Mouse (Mus musculus) T-cell, adult 2 months (primary cell): ENCODE measurements around the gene Pet100.
"Not testable (repeated sequence)": the region's sequence is repeated elsewhere in the genome, so short reads cannot be mapped to it uniquely, and the experiment has no call there.

Source experiments
- DNase-seq: peaks from one replicate; pipeline ENCODE4 v3.0.0; 2022; ENCODE audit warnings: low spot score

Pet100 gene

DNA sequence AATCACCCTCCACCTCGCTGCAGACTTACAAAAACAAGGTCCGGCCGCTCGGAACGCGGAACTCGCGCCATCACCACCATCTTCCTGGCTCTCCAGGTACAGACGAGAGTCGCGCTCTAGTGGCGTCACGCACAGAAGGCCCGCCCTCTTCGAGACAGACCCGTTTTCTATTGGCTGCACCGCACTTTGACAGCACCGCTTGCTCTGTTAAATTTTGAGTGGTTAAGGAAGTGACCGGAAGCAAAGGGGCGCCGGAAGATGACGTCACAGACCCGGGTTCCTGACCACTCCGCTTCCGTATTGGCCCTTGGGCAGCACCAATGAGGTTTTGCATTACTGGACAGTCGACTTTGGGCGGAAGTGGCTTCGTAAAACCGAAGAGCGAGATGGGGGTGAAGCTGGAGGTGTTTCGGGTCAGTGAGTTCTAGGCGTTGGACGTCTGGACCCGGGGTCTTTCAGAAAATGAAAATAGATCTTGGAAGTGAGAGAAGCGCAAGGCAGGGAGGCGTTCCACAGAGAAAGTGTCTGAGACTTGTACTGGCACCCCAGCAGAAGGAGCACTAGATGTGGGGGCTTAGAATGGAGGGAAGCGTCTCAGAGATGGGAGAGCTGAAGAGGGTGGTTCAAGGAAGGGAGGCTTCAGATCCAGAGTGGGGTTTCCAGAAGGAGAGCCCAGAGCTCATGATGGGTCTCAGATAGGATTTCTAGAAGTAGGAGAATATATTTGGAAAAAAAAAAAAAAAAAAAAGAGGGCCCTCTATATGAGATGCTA, at the start of gene Pet100, which contains the start of gene Xab2:
Gene Pet100, plus strand, starts transcription at position 350 of the 772 bp plus-strand sequence.
Gene Xab2, minus strand, starts transcription at position 118 of the 772 bp plus-strand sequence.
- DNase-seq = peak; percentile 98

DNA sequence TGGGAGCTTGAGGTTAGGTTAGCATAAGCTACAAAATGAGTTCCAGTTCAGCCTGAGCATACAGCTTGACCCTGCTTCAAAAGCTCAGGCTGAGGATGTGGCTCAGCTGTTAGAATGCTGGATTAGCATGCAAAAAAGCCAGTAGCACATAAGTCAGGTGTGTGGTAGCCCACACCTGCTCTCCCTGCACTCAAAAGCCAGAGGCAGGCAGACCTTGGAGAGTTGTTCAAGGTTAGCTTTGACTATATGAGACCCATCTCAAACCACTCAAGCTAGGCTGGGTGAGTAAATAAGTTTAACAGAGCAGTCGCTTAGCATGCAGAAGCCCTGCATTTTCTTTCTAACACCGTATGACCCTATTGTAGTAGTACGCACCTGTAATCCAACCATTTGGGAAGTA, 46.8 kb upstream of the Pet100 start:
- DNase-seq = no peak

DNA sequence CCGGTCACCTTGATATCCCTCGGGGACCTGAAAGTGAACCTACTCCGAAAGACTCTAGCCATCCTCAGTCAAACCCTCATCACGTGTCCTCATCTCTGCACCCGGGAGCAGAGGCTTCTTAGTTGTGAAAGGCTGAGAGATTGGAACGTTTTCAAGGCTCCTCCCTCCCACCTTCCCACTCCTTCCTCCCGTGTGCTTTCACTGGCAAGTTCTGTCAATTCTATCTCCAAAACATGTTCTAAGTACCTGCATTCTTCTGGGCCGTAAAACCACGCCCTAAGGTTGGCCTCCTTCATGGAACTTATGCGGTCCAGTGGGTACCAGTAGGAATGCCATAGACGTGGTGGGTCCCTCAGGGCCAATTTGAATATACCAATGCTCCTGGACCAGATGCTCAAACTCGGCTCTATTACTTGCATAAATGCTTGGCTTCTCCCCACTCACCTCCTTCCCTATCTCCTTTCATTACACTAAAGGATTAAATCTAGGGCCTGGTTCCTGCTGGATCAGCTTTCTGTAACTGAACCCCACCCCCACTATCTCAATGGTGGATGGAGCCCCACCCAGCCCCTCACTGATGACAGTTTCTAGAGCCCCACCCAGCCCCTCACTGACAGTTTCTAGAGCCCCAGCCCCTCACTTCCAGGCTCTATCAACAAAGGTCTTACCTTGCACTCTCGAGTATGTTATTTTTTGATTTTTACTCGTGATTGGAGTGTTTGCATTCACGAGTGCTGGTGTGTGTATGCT, 45.0 kb upstream of the Pet100 start:
- DNase-seq = no peak

DNA sequence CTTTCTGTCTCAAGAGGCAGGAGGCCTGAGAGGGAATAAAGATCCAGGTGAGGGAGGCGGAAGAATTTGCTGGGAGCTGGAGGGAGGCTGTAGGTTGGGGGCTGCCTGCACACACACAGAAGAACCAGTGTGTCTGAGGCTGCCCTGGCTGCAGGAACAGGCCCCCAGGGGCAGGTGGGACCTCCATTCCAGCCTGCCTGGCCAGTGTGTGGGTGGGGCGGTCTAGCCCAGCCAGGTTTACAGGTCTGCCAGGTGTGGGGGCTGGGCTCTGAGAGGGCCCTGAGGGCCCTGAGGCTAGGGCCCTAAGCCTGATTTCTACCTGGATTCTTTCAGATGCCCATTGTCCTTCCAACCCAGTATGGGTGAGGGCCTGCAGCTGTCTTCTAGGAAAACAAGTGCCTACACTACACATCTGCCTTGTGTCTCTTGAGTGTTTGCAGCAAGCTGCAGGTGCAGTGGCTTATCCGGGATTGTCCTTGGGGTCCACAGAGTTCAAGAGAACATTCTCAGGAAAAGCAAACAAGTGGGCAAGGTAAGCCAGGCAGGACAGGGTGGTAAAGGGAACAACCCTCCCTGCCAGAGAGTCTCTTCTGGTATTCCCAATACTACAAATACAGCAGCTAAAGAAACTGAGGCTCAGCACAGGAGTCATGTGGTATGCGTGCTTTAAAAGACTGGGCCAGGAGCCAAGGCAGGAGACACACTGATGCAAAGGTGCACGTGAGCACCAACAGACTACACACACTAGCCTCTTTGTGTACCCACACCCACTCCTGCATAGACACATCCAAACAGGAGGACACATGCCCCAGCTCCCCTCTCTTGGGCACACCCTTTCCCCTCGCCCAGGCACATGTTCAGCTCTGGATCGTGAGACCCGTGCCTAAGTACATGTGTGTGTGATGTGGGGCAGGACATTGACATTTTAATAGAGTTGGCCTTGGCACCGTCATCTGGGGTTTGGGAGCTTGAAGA, 41.7 kb upstream of the Pet100 start:
- no peak for DNase-seq

DNA sequence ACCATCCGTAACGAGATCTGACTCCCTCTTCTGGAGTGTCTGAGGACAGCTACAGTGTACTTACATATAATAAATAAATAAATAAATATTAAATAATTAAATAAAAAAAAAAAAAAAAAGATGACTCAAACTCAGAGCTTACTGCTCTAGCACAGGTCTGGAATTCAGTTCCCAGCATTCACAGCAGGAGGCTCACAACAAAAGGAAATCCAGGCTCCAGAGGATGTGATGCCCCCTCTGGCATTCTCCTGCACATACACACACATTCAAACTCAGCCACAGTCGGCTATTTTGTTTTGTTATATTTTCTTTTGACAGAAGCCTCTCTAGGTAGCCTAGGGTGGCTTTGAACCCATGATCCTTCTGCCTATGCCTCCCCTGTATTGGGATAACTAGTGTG, 39.4 kb upstream of the Pet100 start:
- DNase-seq = not testable (repeated sequence)

DNA sequence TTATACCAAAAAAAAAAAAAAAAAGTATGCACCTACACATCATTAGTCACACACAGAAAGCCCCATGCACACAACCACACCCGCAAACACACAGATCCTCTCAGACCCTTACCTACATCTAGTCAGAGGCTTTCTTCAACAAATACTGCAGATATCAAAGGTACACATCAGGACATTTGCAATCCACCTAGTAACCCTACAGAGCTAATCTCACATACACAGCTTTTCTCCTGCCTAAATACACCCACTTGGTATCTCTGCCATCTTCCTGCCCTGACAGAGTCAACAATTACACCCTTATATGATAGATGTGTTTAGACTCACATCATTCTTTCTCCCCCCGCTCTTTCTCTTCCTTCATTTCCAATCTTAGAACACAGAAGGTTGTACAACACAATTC, 34.9 kb upstream of the Pet100 start:
- no peak for DNase-seq

DNA sequence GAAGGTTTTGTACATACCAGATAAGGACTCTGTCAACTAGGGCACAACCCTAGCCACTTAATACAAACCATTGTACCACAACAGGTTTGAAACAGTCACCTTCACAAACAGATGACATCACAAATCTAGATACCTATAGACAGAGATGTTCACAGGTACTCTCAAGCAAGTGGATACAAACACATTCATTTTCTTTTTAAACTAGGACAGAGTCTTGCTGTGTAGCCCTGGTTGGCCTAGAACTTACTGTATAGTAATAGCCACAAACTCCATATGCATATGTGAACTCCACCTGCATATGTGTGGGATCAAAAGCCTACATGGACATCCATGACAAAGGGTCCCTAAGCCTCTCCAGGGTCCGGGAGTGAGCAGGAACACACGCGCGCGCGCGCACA, 34.4 kb upstream of the Pet100 start, which contains the start of gene Camsap3:
Gene Camsap3, plus strand, starts transcription at position 301 of the 398 bp plus-strand sequence.
- DNase-seq = no peak

DNA sequence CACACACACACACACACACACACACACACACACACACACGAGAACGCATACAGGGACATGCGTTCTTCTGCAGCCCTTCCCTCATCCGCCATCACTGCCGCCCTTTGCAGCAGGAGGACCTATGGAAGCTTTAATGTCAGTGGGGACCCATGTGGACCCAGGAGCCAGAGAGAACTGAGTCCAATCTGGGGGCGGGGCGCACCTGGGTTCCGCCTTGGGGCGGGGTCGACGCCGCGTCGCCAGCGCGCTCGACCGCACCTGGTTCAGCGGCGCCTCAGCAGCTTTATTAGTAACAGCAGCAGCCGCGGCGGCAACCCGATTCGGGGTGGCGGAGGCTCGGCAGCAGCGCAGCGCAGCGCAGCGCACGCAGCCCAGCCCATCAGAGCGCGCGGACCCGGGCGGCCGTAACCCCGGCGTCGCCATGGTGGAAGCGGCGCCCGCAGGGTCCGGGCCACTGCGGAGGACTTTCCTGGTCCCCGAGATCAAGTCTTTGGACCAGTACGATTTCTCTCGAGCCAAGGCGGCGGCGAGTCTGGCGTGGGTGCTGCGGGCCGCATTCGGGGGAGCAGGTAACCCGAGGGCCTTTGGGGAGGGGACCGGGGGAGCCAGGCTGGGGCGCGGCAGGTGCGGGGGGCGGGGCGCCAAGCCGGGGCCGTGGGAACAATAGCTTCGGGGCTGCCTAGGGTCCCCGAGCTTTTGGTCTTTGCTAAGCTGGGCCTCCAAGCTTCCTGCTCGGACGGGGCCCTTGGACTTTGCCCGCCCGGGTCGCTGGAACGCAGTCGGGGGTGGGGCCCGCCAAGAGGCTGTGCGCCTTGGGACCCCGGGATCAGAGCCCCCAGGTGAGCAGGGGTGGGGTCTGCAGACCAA, 33.7 kb upstream of the Pet100 start:
- peak; percentile 22 for DNase-seq

DNA sequence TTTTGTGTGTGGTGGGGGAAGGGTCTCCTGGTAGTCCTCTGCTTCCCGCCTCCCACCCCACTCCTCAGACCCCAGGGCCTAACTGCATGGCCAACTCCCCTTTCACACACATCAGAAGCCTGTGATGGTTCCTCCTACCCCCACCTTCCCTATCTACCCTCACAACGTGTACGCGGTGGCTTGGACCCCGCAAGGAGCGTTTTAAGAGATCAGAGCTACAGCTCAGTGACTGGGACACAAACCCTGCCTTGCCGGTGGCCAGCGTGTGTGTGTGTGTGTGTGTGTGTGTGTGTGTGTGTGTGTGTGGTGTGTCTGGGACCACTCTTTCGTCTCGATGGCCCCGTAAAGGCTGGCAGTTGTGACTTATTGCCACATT, 33.1 kb upstream of the Pet100 start:
- DNase-seq = no peak

DNA sequence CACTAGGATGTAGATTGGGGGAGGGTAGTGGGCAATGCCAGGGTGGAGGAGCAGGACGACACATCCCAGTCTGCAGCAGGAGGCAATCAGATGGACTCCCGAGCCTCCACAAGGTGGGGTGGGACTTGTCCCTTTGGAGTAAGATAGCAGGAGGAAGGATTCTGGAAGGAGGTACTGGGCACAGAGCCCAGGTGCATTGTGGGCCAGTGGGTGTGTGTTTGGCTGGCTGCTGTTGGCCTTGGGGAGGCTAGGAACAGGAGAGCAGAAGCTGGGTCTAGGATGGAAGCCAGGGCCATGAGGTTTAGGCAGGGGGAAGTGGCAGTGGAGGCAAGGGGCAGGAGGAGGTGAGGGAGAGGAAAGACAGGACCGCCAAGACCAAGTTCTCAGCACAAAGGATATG, 27.9 kb upstream of the Pet100 start:
- no peak for DNase-seq

DNA sequence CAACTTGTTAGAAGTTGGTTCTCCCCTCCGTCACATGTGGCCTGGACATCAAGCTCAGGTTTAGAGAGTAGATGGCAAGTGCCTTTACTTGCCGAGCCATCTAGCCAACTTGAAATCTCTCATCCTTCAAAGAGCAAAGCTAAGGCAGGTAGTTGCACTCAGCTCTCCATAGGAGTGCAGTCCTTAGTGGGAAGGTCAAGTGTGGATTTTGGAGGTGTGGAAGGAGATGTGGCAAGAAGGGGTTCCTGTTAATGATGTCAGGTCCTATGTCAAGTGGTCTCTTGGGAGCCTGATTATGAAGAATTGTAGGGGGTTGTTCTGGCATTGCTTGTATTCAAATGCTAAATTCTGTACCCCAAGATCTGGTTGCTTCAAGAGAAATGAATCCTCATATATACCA, 26.9 kb upstream of the Pet100 start:
- DNase-seq = no peak

DNA sequence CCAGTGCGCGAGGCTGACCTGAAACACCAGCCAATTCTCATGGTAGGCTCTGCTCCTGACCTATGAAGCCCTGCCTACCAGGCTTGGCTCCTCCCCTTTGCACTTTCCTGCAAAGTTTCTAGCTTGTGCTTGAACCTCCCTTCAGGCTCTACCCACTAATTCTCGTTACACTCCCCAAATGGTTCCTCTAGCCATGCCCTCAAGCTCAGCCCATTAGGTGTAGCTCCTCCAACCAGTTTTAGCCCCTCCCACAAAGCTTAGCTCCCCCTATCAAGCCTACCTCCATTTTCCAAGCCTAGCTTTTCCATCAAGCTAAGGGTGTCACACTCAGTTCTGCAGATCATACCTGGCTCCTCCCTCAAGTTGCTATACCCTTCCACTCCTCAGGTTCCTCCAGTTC, 23.3 kb upstream of the Pet100 start:
- DNase-seq = no peak

DNA sequence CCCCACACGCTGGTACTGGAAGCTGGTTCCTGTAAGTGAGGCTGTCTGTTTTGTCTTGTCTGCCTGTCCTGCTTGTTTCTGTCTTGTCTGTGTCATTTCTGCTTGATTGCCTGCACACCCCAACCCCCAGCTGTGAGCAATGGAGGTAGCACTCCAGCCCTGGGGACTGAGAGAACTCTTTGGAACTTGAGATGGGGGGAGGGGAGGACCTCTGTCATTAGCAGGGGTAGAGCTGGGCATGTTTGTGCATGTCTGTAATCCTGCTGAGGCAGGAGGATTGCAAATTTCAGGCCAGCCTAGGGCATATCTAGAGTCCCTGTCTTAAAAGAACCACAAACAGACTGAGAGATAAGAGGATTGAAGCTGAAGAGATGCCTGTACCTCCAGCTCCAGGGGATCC, 22.1 kb upstream of the Pet100 start:
- no peak for DNase-seq

DNA sequence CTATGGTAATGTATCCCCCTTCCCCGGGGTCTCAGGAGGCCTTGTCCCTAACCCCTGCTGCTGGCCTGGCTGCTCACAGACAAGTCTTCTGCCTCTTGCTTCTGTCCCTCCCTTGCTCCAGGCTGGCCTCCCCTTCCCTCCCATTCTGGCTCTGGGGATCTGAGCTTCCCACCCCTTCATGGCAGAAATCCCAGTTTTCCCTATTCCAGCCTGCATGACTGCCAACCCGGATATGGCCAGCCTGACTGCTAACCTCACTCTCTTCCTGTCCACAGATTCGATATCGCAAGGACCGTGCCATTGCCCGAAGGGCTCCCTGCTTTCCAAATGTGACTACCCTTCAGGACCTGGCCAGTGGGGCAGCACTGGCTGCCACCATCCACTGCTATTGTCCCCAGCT, 20.9 kb upstream of the Pet100 start:
- DNase-seq = no peak

DNA sequence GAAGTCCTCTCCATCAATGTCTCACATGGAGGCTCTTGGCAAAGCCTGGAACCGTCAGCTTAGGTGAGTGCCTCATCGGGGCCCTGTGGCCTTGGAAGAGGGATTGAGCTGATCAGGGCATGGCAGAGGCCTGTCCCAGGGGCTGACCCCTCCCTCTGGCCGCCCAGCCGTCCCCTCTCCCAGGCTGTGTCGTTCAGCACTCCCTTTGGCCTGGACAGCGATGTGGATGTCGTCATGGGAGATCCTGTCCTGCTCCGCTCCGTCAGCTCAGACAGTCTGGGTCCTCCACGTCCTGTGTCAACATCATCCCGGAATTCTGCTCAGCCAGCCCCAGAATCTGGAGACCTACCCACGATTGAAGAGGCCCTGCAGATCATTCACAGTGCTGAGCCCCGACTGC, 17.9 kb upstream of the Pet100 start:
- no peak for DNase-seq

DNA sequence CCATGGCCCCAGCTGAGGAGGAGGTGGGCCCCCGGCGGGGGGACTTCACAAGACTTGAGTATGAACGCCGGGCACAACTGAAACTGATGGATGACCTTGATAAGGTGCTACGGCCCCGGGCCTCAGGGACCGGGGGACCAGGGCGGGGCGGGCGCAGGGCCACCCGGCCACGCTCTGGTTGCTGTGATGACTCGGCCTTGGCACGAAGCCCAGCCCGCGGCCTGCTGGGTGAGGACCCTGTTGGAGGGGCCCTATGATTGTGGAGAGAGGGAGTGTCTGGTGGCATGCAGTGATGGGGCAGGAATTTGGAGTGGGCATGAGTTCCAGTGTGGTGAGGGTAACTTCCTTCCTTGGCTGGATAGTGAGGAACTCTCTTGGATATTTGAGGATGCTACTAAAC, 14.8 kb upstream of the Pet100 start:
- DNase-seq = no peak

DNA sequence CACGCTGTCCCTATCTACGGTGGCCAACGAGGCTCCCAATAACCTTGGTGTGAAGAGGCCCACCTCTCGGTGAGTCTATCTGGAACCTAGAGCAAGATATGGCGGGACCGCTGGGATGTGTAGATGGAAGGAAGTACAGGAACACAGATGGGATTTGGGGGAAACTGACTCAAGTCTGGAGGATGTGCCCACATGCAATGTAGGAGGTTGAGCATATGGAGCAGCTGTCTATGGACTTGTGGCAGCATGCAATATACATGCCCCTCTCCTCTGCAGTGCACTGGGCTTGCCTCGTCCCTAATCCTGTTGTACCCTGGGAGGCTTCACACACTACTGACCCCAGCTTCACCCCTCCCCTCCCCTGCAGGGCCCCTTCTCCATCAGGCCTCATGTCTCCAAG, 13.5 kb upstream of the Pet100 start:
- DNase-seq = no peak

DNA sequence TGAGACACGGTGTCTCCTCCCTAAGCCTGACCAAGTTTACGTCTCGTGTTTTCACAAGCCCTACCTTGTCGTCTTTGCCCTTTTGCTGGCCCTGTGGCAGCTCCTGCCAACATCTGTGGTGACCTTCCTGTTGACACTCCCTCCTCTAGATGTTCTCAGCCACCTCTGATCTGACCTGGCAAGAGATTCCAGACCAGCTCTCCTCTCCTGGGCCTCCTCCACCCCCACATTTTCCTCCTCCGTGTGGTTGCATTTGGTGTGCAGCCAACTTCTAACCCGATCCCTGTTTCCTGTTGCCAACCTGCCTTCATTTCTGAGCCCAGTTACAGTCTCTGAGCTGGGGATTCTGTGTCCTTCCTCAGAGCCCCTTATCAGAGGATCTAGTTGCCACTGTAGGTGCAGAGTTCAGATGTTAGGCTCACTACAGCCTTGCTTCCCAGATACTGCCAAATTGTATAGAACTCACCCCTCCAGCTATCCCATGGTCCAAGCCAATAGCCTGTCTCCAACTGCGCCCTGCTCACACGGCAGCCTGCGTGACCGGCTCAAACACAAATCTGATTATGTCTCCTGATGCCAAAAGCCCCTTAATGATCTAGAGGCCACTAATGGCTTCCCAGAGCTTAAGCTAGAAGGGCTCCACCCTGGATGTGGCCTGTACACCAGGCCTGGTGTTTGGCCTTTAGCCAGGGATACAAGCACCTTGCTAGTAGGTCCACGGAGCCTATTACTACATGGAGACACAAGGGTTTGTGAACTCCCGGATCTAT, 12.1 kb upstream of the Pet100 start:
- no peak for DNase-seq

DNA sequence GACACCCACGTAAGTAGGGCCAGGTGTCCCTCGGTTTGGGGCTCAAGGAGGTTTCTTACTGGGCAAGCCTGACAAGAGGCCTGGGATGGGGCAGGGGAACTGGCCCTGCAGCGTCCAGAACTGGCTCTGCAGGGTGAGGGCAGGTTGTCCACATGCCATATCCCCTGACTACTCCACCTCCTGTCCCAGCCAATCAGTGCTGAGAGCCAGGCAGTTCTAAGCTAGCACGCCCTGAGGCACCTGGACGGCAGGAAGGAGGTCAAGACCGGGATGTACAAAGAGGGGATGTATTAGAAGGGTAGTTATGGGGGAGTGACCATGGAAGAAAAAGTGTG, 11.6 kb upstream of the Pet100 start:
- no peak for DNase-seq

DNA sequence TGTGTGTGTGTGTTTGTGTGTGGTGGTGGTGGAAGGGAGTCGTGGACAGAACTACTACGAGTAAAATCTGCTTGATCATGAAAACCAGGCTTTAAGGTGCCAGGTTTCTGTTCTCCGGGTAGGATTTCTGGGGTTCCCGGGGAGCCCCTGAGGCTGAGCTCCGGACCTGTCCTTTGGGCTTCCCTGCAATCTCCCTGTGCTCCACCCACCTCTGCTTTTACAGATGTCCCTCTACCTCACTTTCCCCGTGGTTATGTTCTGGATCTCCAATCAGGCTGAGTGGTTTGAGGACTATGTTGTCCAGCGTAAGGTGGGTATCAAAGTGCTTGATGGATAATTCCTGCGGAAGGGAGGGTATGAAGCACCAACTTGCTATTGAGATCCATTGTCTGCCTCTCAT, 771 bp downstream of the Pet100 start:
- no peak for DNase-seq

DNA sequence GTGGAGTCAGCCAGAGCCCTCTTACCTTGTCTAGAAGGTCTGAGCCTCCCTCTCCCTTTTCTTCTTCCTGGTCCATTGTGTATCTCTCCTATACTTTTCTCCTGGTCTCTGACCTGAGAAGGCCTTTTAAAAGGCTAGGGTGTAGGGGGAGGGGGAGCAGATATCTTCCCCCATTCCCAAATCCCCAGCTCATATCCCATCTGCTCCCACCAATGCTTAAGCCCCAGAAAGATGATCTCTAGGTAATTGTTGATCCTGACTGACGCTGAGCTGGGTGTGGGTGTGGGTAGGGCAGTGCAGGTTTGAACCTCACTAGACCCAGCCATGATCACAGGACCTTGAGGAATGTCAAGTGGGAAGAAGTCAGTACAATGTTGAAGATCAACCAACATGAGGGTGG, 4.1 kb downstream of the Pet100 start, which contains the start of gene Pcp2:
Gene Pcp2, minus strand, starts transcription at position 101 of the 400 bp plus-strand sequence.
- DNase-seq = no peak
